Mouse (Mus musculus) heart, postnatal 14 days (tissue): Measurements from ENCODE around the gene Psmg3. TPM values are rescaled to one million over a fixed set of nuclear protein-coding genes. Genes with fewer than 3 reads are reported as not detected.
A peak's percentile ranks its signal among the peaks of the same experiment; 100 is the strongest.

Experiments
- DNase-seq, 2 experiments: peaks; one replicate each; pipeline ENCODE4 v3.0.0; 2021 to 2022
- intact Hi-C: fragments of 180-260 bp; cut with DNase I; formaldehyde crosslinking; loops from one replicate; pipeline ENCODE4 v1.15.1; 2025
- long read RNA-seq, 2 experiments: library from polyadenylated mRNA; stranded (forward); transcript quantifications; one replicate each; pipeline ENCODE4 v2.0.0; 2021
- total RNA-seq, 2 experiments: library from RNA; stranded (reverse); gene quantifications; 2 replicates each; pipeline ENCODE4 v1.2.3; 2021

The Psmg3 gene
- total RNA-seq = 10 to 100 TPM in 1 of 2 experiments, 1 to 10 TPM in 1; 9.9 to 10.8 TPM
- long read RNA-seq, experiment 1, transcript Psmg3-201 (3 exons, 883 nt) = major isoform, 8 of 15 reads
- long read RNA-seq, experiment 1, partial matches to known transcripts = 2 of 15 reads
- long read RNA-seq, experiment 1, other reads (novel, unspliced or antisense) = 1 of 15 reads
- long read RNA-seq, experiment 2, transcript Psmg3-201 (3 exons, 883 nt) = major isoform, 6 of 6 reads
- long read RNA-seq, experiment 2, partial matches to known transcripts = 0 of 6 reads
- long read RNA-seq, experiment 2, other reads (novel, unspliced or antisense) = 0 of 6 reads

DNA sequence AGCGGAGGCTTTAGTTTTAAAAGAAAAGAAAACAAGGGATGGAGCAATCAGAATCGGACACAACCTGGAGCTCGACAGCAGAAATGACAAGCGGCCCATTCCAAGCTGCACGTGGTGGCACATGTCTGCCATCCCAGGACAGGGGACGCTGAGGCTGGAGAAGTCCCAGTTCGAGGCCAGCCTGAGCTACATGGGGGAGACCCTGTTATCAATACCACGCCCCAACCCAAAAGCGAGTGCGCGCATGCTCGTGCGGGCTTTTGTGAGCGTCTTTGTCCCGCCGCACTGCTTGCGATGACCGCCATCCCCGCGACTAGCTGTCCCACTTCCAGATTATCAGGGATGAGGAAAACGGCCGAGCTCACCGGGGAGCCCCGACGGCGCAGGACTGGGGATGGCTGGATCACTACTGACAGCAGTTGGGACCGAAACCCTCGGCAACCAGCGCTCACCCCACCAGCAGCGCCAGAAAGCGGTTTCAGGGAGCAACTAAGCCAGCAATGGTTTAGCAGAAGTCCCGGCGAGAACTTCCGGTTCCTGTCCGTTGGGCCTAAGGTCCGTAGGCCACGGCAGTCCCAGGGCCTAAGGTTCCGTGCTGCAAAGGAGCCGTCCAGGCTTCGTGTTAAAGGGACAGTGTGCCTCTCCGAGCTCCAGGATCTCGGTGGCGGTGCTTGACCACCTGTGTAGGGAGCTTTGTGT, at the start of gene Psmg3, which contains the start of gene Gm26938:
Gene Psmg3 (minus strand): TSS at position 529 of the 699 bp plus-strand sequence.
Gene Gm26938 (minus strand): TSS at position 51 of the 699 bp plus-strand sequence.
- peak; percentile 89 to 95 for DNase-seq
- intact Hi-C loops = no loop called here

DNA sequence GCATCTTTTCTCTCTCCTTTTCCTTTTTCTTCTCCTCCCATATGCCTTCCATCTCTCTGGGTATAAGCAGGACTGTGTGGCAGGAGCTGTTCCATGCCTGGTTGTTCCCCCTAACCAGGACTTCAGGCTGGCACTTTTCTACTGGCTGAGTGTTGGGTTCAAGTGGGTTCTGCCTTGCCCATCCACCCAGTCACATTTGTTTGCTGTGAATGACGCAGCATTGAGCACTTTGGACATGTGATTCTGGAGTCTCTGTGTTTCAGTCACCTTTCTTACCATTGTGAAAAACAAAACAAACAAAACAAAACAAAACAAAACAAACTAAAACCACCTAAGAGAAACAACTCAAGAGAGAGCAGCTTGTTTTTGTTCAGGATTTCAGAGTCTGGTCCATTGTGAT, 44.8 kb upstream of the Psmg3 start:
- intact Hi-C loops = no loop called here
- no peak for DNase-seq

DNA sequence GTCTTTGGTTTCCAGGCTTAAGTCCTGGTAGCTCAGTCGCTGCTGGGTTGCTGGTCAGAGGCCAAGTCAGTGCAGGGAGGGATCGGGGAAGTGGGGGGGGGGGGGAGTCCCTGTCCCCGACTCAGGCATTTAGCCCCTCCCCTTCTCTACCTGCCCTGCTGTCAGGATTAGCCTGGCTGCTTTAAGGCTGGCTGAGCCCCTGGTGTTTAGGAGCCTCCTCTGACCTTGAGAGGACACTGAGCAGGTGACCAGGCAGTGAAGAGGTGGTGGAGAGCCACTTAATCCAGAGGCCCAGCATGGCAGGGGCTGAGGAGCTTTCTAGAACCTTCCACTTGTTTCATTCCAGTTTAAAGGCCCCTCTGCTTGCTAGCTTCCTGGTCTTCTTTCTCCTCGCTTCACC, 44.2 kb upstream of the Psmg3 start:
- DNase-seq = no peak
- intact Hi-C loops = no loop called here

DNA sequence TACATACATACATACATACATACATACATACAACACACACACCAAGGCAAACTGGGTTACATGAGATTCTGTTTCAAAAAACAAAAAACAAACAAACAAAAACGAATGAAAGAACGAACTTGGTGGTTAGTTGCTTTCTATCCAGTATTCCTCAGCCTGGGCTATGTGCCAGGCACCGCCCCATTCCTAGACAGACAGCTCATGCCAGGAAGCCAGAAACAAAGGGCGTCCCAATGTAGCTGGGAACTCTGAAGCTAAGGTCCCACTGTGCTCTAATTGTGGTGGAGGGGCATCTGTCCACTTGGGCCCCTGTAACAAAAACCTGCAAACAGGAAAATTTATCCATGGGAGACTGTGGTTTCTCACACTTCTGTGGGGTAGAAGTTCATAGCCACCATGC, 36.1 kb upstream of the Psmg3 start:
- intact Hi-C loops = no loop called here
- DNase-seq = peak; percentile 72 to 85

DNA sequence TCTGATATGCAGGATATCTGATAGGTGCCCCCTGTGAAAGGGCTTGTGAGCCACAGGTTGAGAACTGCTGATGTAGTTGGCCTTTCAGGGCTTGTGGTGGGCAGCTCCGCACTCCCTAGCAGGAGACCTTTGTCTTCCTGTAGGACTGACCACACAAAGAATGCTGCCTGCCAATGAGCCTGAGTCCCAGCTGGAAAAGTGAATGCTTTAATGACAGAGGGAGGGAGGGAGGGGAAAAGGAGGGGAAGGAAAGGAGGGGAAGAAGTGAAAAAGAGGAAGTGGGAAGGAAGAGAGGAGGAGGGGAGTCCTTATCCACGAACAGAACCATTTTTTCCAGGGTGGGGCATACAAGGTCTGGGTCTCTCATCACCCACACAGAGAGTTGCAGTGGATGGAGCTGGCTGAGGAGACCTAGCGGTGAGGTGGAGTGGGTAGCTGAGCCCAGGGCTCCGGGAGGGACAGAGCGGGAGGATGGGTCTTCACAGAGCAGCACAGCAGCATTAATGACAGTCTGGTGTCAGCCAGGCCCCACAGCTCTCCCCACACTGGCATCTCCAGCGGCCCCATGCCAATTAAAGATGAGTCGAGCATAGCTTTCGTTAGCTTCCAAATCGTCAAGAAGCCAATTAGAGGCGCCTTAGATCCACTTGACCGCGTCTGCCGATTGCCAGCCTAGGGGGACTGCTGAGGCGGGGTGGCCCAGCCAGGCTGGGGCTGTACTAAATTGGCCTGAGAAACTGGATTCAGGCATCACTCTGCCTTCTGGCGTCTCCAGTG, 33.8 kb upstream of the Psmg3 start:
- intact Hi-C loops = no loop called here
- DNase-seq = no peak

DNA sequence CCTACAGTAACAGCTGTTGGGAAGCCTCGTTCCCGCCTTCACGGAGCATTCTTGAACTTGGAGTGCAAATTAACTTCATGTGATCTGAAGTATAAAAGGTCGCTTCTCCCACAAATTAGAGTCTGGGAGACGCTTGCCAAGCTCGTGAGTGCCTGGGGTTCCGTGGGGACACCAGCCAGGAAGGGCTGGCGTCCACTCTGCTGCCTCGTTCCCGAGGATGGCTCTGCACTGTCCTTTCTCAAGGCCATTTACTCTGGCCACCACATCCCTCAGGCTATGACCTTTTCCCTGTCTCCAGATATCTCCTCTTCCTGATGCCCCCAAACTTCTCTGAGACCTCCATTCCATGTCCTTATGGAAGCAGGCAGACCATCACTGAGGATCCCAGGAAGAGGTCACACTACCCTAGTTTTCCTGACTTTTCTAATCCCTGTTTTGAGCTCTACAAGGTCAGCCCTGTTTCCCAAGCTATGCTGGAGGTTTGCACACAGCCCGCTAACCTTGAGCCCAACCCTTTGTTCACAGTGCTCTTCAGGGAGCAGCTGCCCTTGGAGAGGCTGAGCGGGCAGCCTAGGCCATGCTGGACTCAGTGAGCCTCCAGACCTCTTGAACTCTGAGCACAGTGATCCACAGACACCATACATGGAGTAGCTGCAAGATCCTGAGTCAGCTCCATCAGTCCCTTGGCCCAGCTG, 23.1 kb upstream of the Psmg3 start:
- DNase-seq = peak in 1 of 2 experiments; percentile 7
- intact Hi-C loops = no loop called here

DNA sequence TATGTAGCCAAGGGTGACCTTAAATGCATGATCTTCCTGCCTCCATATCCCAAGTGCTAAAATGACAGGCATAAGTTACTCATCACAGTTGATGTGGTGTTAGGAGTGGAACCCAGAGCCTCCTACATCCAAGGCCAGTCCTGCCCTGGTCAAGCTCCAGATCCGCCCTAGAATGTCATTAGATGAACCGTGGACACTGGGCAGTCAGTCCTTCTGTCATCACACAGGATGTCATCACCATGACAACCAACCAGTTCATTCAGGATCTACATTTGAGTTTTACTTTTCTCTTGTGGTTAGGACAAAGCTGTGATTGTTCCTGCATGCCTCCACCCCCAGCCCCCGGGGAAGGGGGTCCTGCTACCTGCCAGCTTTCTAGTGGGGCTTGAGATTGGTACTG, 12.5 kb upstream of the Psmg3 start:
- intact Hi-C loops = loop anchor here (1.0 to 10.0 kb wide), 7 partner anchors 70 to 698 kb away; partner anchors contain the start of gene Eif3b
- DNase-seq = no peak

DNA sequence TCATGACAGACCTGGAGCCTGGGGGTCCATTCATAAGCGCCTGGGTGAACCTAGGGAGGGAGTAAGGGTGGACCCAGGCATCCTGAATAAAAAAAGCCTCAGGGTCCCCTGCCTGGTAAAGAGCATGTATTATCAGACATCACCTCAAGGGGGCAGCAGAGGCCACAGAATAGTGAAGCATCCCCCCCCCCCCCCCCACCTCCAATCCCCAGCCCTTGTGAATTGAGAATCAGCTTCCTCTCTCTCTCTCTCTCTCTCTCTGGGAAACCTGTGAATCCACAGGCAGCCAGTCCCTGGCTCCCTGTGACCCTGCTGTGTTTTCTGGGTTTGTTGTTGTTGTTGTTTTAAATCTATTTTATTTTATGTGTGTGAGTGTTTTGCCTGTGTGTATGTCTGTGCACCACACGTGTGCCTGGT, 11.8 kb upstream of the Psmg3 start:
- peak; percentile 68 to 84 for DNase-seq
- intact Hi-C loops = loop anchor here (1.0 to 10.0 kb wide), 7 partner anchors 70 to 699 kb away; partner anchors contain the start of gene Eif3b

DNA sequence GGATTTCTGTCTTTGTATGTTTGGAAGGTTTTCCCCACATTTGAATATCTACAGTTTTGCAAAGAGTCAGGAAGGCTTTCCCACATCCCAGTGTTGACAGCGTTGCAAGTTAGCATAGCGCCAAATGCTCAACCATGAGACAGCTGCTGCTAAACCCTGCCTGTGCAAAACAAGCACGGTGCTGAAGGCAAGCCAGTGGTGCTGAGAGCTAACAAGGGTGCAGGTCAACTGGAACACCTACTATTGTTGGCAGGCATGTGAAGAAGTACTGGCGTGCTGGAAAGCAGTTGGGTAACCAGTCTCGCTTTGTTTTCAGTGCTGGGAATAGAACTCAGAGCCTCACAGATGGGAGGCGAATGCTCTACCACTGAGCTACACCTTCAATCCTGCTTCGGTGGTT, 9.0 kb upstream of the Psmg3 start:
- no peak for DNase-seq
- intact Hi-C loops = loop anchor here (2.0 to 10.0 kb wide), 3 partner anchors 305 to 702 kb away; partner anchors contain the start of gene Eif3b

DNA sequence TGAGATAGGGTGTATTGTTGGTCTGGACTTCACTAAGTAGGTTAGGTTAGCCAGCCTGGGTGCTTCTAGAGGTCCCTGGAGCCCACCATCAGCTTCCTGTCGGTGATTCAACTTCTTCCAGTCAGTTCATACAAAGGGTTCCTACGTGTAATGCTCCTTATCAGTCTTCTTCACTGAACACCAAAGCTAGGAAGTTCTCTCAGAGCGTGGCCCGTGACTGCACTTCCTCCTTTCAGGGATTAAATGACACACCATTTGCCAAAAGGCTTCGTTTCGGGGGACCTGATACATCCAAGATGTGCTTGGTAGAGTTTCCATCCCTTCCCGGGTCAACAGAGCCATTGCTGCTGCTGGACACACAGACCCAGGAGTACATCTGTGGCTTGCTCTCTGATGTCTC, 5.4 kb upstream of the Psmg3 start:
- intact Hi-C loops = loop anchor here (10.0 kb wide), 1 partner anchor 583 kb away; the partner anchor contains the start of gene Eif3b
- no peak for DNase-seq

DNA sequence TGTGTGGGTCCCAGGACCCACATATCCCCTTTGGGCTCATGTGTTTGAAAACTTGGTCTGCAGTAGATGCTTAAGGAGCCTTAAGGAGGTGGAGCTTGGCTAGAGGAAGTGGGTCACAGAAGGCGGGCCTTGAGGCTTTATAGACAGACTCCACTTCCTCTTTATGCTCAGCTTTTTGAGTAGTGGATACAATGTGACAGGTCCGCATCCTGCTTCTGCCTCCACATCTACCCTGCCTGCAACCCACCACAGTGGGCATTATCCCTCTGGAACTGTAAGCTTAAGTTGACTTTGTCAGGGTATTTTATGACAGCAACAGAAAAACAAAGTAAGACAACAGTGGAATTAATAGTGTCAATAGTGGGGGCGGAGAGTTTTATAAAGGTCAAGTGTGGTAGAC, 4.0 kb upstream of the Psmg3 start:
- intact Hi-C loops = loop anchor here (10.0 kb wide), 1 partner anchor 584 kb away; the partner anchor contains the start of gene Eif3b
- DNase-seq = no peak

DNA sequence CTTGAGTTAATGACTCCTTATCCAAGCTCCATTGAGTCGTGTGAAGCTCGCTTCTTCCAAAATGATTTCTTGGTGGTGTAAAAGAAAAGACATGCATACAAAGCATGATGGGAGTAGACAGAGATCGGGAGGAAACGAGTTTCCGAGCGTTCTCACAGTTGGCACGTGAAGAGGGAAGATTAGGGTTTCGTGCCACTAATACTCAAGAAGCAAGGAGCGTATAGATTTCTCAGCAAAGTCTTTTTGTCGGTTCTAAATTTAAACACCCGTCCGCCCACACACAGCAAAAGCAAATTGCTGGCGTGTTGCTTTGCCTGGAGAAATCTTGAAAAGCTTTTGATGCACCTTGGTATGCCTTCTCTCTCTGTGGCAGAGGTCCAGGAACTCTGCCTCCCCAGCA, 2.7 kb upstream of the Psmg3 start:
- intact Hi-C loops = no loop called here
- DNase-seq = no peak

DNA sequence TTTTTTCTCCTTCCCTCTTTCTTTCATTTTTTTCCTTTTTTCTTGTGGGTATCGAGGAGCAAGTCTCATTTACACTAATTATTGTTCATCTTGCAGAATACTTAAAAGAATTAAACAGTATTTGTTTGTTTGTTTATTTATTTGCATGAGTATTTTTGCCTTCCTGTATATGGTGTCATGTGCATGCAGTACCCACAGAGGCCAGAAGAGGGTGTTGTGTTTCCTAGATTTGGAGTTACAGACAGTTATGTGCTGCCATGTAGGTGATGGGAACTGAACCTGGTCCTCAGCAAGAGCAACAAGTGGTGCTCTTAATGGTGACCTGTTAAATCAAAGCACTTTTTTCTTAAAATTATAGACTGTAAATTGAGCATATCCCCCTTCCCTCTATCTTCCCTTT, 908 bp upstream of the Psmg3 start:
- intact Hi-C loops = no loop called here
- DNase-seq = no peak

DNA sequence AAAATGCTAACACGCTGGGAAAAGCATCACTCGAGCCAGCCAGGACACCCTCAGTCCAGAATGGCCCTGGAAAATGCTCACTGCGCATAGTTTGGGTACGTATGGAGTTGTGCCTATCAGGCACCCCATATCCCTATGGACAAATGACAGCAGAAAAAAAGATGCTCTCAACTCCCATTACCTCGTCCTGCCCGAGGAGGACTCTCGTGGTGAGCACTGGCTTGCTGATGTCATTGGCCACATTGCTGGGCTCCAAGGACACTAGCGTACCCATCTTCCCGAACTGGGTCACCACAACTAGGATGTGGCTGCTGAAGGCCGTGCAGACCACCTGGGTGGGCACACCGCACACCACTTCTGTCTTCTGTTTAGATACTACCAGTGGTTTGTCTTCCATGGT, 738 bp downstream of the Psmg3 start:
- intact Hi-C loops = no loop called here

DNA sequence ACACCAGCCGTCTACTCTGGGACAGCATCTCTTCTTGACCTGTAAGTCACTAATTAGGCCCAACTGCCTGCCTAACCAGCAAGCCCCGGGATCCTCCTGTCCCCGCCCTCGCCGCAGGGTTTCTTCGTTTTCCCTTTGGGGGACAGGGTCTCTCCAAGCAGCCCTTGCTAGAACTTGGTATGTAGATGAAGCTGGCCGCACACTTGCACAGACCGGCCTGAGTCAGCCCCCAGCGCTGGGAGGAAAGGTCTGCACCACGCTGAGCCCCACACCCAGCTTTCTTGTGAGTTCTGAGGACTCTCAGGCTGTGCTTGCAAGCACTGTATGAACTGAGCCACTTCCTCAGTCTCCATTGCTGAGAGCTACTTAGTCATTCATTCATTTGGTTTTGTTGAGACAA, 2.2 kb downstream of the Psmg3 start:
- intact Hi-C loops = no loop called here
- DNase-seq = no peak

More for the DNA sequence above, 738 bp downstream of the Psmg3 start:
- DNase-seq = no peak

DNA sequence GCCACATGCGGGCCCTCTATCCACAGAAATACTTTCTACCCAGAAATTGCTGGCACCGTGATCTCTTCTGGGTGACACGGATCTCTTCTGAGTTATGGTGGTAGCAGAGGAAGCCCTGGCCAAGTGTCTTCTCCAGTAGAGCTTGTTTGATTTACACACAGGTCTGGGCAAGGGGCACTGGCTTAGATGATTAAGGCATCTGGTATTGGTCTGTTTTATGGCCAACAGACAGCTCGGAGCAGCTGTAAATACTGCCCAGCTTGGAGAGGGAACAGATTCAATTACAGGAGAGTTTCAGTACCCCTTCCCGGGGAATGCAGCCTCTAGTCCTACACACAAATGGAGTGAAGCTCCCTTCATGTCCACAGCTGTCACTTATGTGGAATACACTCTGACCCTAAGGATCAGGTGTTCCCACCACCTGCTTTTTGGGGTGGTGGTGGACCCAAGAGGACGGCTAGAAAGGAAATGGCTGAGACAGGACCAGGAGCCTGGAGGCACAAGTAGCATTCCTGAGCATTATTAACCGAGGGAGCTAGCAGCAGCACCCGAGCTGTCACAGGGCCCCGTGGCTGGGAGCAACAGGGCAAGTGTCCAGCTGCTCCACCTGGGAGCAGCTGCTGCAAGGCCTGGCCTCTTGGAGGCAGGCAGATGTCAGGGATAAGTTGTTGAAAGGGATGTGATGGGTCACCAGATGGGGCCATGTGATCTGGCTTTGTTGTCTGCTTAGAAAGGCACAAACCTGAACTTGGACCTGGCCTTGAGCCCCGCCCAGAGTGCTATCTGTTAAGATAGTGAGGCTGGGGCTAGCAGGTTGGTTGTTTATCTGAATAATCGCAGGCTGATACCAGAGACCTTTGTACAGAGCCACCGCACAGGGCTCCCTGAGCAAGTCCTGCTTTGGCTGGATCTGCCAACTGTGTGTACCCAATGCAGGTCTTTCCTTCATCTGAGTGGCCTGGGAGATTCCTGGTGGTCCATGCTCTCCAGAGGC, 4.9 kb downstream of the Psmg3 start:
- DNase-seq = no peak
- intact Hi-C loops = no loop called here

DNA sequence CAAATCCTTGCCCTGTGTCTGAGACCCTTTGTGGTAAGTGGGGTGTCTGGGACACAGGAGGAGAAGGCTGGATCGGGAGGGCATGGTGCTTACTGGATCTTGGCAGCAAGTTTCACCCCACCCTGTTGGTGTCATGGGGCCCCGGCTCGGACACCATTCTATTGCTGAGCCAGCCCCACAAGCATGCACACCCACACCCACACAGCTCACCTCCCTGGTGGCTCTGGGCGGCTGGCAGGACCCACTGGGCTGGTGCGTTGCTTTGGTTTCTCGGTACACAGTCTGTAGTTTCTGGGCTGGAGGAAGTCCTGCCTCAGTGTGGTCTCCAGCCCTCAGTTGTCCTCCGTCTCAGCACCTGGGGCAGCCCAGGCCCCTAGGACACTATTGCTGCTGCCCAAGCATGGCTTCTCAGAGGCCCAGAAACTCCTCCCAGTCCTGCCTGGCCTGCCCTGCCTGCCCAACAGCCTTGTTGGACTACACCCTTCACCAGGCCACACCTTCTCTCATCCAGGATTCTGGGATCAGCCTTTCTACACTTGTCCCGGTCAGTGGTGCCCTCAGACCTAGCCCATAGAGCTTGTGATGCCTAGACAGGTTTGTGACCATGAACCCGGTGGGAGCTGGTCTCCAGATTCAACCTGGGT, 7.0 kb downstream of the Psmg3 start, which contains the start of gene Tmem184a:
Gene Tmem184a (minus strand): TSS at position 380 of the 644 bp plus-strand sequence.
- DNase-seq = no peak
- intact Hi-C loops = loop anchor here (2.0 kb wide), 1 partner anchor 37 kb away; no protein-coding TSS in a partner anchor

DNA sequence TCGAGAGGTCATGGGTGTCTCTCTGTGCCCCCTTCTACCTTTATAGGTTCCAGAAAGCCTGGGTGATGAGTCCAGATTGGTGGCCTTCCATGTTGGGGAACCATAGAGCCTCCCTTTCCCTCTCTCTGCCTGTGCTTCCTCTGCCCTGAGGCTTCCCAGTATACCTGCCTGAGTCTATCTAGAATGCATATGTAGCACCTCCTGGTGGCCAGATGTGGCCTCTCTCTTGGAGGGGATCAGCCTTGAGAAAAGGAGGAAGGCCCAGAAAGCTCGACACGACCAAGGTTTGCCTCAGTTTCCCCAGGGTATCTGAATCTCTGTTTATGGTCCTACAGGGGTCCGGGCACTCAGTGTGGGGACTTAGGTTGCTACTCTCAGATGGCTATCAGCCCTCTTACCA, 7.9 kb downstream of the Psmg3 start:
- intact Hi-C loops = loop anchor here (2.0 kb wide), 1 partner anchor 36 kb away; no protein-coding TSS in a partner anchor
- DNase-seq = peak in 1 of 2 experiments; percentile 57
